In the genomic region with DNA sequence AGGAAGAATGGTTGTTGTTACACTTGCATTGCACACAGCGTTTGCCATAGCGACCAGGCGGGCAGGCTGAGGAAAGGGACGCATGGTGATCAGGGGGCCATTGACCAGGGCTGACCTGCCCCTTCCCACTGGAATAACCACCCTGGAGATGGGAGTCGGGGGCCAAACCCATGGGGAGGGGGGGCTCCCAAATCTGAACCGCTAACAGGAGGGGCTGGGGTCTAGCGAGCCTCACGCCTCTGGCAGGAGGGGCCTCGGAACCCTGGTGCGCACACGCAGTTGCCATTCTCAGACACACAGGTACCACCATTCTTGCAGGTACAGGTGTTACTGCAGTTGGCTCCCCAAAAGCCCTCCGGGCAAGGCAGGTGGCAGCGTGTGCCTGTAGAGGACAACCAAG, we compare ENCODE assay signal across 30 mouse cellular contexts. TPM values are rescaled to one million over a fixed set of nuclear protein-coding genes. Genes with fewer than 3 reads are reported as not detected.
"Had no signal": no experiment of that assay in that cellular context is flagged by ENCODE, and none has a peak within 500 bp of the region (broad histone marks: within the 10 kb centered on the region; RNA-seq: fewer than 3 reads in every experiment).

No protein-coding gene starts in this region.

- H3K9me3 ChIP-seq: limb, embryonic 13.5 days; limb, embryonic 15.5 days; liver, embryonic 12.5 days; liver, embryonic 13.5 days; liver, embryonic 15.5 days; lung, embryonic 15.5 days; megakaryocyte, embryonic 14.5 days; midbrain, embryonic 10.5 days; midbrain, embryonic 12.5 days; midbrain, embryonic 13.5 days; midbrain, embryonic 15.5 days; neural tube, embryonic 12.5 days had no signal

- H3K4me2 ChIP-seq: limb, embryonic 13.5 days; limb, embryonic 15.5 days; liver, embryonic 11.5 days; liver, embryonic 12.5 days; liver, embryonic 13.5 days; liver, embryonic 15.5 days; lung, embryonic 14.5 days; lung, embryonic 15.5 days; midbrain, embryonic 11.5 days; midbrain, embryonic 12.5 days; midbrain, embryonic 13.5 days; midbrain, embryonic 15.5 days; neural tube, embryonic 12.5 days had no signal

- H3K9ac ChIP-seq: limb, embryonic 13.5 days; limb, embryonic 15.5 days; liver, embryonic 12.5 days; liver, embryonic 13.5 days; liver, embryonic 14.5 days; liver, embryonic 15.5 days; liver, postnatal 0 days; lung, embryonic 14.5 days; lung, embryonic 15.5 days; midbrain, embryonic 12.5 days; midbrain, embryonic 13.5 days; midbrain, embryonic 15.5 days; neural tube, embryonic 12.5 days had no signal

- H3K36me3 ChIP-seq: liver, embryonic 15.5 days; midbrain, embryonic 10.5 days; midbrain, embryonic 12.5 days; midbrain, embryonic 13.5 days; midbrain, embryonic 15.5 days; neural tube, embryonic 12.5 days had no signal

- H3K4me3 ChIP-seq: left cerebral cortex, adult 2 months; limb, embryonic 13.5 days; limb, embryonic 15.5 days; liver, embryonic 12.5 days; liver, embryonic 13.5 days; liver, embryonic 15.5 days; lung, embryonic 15.5 days; midbrain, embryonic 10.5 days; midbrain, embryonic 12.5 days; midbrain, embryonic 13.5 days; midbrain, embryonic 15.5 days; myocyte; neural tube, embryonic 12.5 days had no signal

- H3K27me3 ChIP-seq: liver, embryonic 12.5 days; liver, embryonic 13.5 days; liver, embryonic 15.5 days; lung, embryonic 15.5 days; megakaryocyte, embryonic 14.5 days had no signal

- H3K4me1 ChIP-seq: liver, embryonic 13.5 days had no signal

- DNase-seq: left cerebral cortex, postnatal 4 days; liver; liver, embryonic 13.5 days; liver, postnatal 0 days; lung, adult 18-20 months; lung, adult 2 months; lung, embryonic 14.5 days; lung, postnatal 10 days; lung, postnatal 14 days; lung, postnatal 36 days; lung, postnatal 4 days; midbrain, embryonic 14.5 days had no signal

- H3K27ac ChIP-seq: left cerebral cortex, adult 2 months; limb, embryonic 13.5 days; limb, embryonic 15.5 days; liver, embryonic 12.5 days; liver, embryonic 13.5 days; liver, embryonic 14.5 days; liver, embryonic 15.5 days; lung, embryonic 15.5 days; macrophage; midbrain, embryonic 10.5 days; midbrain, embryonic 12.5 days; midbrain, embryonic 13.5 days; midbrain, embryonic 15.5 days; neural tube, embryonic 12.5 days had no signal

- ATAC-seq: liver, embryonic 12.5 days; liver, postnatal 0 days; midbrain, embryonic 13.5 days; midbrain, embryonic 15.5 days; midbrain, embryonic 16.5 days had no signal

RNA-seq across cellular contexts. Expression of gene Ntrk1, which starts 41.1 kb away (rescaled TPM):
- polyA plus RNA-seq: macrophage, myocyte had no signal

RNA-seq across cellular contexts. Expression of gene Insrr, which starts 42.9 kb away (rescaled TPM):
- polyA plus RNA-seq: liver, postnatal 0 days; macrophage; myocyte had no signal
